Mouse (Mus musculus) forebrain, embryonic 16.5 days (tissue): ENCODE results near the gene Ttc17. TPM values are rescaled to one million over a fixed set of nuclear protein-coding genes. Genes with fewer than 3 reads are reported as not detected.
A peak's percentile ranks its signal among the peaks of the same experiment; 100 is the strongest.

Source experiments
- ATAC-seq: fragments of 200-750 bp; cut with Nextera tagmentation; 2 replicates; pipeline ENCODE4 v1.8.0; 2017; ENCODE audit warnings: mild to moderate bottlenecking, moderate library complexity
- H3K27ac ChIP-seq: fragments of 300-500 bp; sonication (generic); 2 replicates; pipeline ENCODE4 v1.5.1; 2014; ENCODE audit warnings: low read length, control low read depth
- H3K27me3 ChIP-seq: fragments of 300-500 bp; sonication (generic); replicated peaks from 2 replicates; pipeline ENCODE4 v1.6.1; 2014; ENCODE audit warnings: low read length; ENCODE audit not compliant: control insufficient read depth, insufficient read depth
- H3K36me3 ChIP-seq: fragments of 300-500 bp; sonication (generic); 2 replicates; pipeline ENCODE4 v1.6.1; 2014; ENCODE audit not compliant: control insufficient read depth, insufficient read depth
- H3K4me1 ChIP-seq: fragments of 300-500 bp; sonication (generic); replicated peaks from 2 replicates; pipeline ENCODE4 v1.6.1; 2014; ENCODE audit warnings: low read length; ENCODE audit not compliant: control insufficient read depth, insufficient read depth
- H3K4me2 ChIP-seq: fragments of 300-500 bp; sonication (generic); 2 replicates; pipeline ENCODE4 v1.6.1; 2014; ENCODE audit warnings: mild to moderate bottlenecking, low read length, control low read depth
- H3K4me3 ChIP-seq: fragments of 300-500 bp; sonication (generic); replicated peaks from 2 replicates; pipeline ENCODE4 v1.5.1; 2014; ENCODE audit warnings: mild to moderate bottlenecking, low read length, control low read depth
- H3K9ac ChIP-seq: fragments of 300-500 bp; sonication (generic); replicated peaks from 2 replicates; pipeline ENCODE4 v1.6.1; 2014; ENCODE audit warnings: low read depth, low read length, control low read depth
- H3K9me3 ChIP-seq: fragments of 300-500 bp; sonication (generic); 2 replicates; pipeline ENCODE4 v1.6.1; 2016; ENCODE audit warnings: low read length; ENCODE audit not compliant: control insufficient read depth
- WGBS: fragments of 180-500 bp; shearing (Covaris S2); extraction: QIAGEN DNeasy Blood & Tissue Kit; methylation state at CpG from one replicate; pipeline ENCODE4 v1.1.7; 2014; 5-methylcytosine and 5-hydroxymethylcytosine counted together
- polyA plus RNA-seq: library from polyadenylated mRNA; unstranded; fragments of >200 nt; fragmentation: Nextera tagmentation; extraction: Ambion mirVana; gene quantifications from 2 replicates; pipeline ENCODE4 v1.2.1, GENCODE M21; 2015

Gene Ttc17
- polyA plus RNA-seq = 24.3 and 25.0 TPM in 2 replicates

DNA sequence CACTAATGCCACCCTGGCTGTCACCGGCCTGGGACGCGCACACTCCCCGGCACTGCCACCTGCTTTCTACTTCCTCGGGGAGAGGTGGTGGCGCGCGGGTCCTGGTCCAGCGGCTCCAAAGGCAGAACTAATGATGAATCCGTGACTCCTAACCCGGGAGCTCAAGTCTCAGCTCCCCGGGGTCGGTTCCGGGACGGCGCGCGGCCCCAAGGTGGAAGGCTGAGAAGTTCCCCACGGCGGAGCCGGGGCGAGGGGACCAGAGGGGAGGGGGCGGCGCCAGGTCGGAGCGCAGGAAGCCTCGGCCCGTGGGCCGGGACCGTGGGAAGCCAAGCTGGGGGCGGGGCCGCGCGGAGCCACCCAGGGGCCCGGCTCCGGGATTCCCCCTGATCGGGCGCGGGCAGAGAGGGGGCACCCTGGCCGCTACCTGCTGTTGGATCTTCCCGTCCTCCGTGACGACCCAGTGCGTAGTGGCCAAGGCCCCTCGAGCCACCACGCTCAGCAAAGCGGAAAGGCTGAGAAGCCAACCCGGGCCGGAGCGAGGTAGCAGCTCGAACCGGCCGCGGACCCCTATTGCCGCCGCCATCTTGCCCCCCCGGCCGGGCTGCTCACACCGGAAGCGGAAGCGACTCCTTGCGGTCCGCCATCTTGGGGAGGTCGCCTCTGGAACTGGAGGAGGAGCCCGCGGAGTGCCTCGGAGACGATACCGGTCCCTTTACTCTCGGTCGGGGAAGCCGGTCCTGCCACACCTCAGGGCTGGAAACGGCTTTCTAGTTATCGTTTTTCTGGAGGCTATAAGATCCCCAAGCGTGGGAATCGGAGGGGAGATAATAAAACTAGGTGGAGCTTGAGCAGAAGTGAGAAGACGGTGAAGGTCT, at the start of gene Ttc17:
Gene Ttc17 (minus strand): TSS at position 607 of the 875 bp plus-strand sequence.
- Histone ChIP-seq H3K27ac (peak within 1 kb of the TSS; percentile 81), H3K9ac (peak within 1 kb of the TSS; percentile 90), H3K4me3 (peak within 1 kb of the TSS; percentile 86), H3K36me3 (peaks cover 8% of the 10 kb centered on the region), H3K9me3 (no peaks in the 10 kb centered on the region), H3K4me1 (peaks cover 22% of the 10 kb centered on the region), H3K27me3 (no peaks in the 10 kb centered on the region), H3K4me2 (peak within 1 kb of the TSS; percentile 88)
- ATAC-seq = peak; percentile 96
- under 1% methylated on average over 70 of the region's 77 CpGs for WGBS

DNA sequence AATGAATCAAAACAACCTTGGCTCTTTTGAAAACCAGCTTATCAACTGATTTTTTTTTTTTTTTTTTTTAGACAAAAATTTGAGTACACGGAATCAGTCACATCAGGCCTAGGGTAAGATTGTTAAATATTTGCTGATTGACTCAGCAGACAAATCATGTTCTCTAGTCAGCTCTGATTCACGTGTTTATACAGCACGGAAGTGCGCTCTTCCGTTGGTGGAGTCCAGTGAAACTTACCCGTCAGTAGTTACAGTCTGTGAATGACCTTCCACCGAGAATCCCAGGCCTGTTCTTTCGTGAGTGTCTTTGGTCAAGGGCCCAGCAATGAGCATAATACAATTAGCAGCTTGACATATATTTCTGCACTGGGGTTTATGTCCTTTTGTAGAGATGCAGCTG, 43.2 kb upstream of the Ttc17 start:
- Histone ChIP-seq H3K9ac (no peak overlapping the region), H3K36me3 (no peaks in the 10 kb centered on the region), H3K27ac (no peak overlapping the region), H3K4me1 (no peaks in the 10 kb centered on the region), H3K9me3 (no peaks in the 10 kb centered on the region), H3K4me3 (no peak overlapping the region), H3K27me3 (no peaks in the 10 kb centered on the region), H3K4me2 (no peak overlapping the region)
- ATAC-seq = no peak
- WGBS = 91% methylated on average over 8 of the region's 8 CpGs

DNA sequence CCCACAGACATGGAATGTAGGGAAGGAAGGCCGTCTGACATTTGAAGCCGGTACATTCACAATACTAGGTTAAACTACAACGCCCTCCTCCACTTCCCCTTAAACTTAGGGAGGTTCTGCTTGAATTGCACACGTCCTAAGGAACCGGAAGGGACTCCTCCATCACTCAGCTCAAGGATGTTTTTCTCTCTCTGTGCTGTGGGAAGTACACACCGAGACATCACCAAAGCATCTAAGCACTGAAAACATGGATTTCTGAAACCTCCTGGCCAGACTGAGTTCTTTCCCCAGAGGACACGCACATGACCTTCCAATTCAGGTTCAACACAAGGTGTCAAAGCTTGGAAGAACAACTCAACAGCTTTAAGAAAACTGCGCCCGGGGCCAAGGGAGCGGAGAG, 30.5 kb upstream of the Ttc17 start:
- Histone ChIP-seq H3K9me3 (no peaks in the 10 kb centered on the region), H3K27me3 (no peaks in the 10 kb centered on the region), H3K27ac (no peak overlapping the region), H3K4me1 (peaks cover 23% of the 10 kb centered on the region), H3K36me3 (no peaks in the 10 kb centered on the region), H3K9ac (peak overlapping the region; percentile 87), H3K4me2 (peak overlapping the region; percentile 83), H3K4me3 (peak overlapping the region; percentile 92)
- 1% methylated on average over 10 of the region's 10 CpGs for WGBS
- no peak for ATAC-seq

DNA sequence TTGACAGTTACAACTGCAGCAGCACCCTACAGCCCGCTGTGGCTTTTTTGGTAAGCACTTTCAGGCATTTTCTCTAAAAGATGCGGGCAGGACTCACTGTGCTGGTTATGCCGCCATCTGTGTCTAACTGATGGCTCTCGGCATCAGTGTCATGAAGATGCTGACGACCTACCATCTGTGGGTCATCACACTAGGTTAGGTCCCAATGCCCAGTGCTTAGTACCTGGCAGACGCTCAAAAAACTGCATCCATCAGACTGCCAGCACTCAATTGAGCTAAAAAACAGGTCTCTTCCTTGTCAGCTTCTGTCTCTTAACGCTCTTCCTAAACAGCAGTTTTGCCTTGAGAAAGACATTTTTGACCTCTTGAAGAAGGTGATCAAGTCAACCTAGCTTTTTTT, 29.0 kb upstream of the Ttc17 start:
- Histone ChIP-seq H3K4me2 (no peak overlapping the region), H3K9me3 (no peaks in the 10 kb centered on the region), H3K27ac (no peak overlapping the region), H3K27me3 (no peaks in the 10 kb centered on the region), H3K4me3 (no peak overlapping the region), H3K4me1 (peaks cover 23% of the 10 kb centered on the region), H3K36me3 (no peaks in the 10 kb centered on the region), H3K9ac (no peak overlapping the region)
- WGBS = 81% methylated on average over 7 of the region's 7 CpGs
- no peak for ATAC-seq

DNA sequence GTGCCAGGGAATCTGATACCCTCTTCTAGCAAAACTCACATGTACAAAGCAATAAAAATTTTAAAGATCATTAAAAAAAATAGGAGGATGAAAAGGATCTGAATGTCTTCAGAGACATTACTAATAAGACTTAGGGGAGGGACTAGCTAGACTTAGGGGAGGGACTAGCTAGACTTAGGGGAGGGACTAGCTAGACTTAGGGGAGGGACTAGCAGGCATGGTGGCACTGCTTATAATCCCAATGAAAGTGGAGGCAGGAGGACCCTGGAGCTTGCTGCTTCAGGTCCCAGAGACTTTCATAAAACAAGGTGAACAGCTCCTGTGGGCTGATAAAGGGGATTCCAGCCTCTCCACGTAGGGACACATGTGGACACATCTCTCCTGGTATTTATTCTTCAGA, 28.3 kb upstream of the Ttc17 start:
- H3K9me3 ChIP-seq = no peaks in the 10 kb centered on the region
- ATAC-seq = no peak
- peaks cover 23% of the 10 kb centered on the region for H3K4me1 ChIP-seq
- H3K27me3 ChIP-seq = no peaks in the 10 kb centered on the region
- no peak overlapping the region for H3K4me2 ChIP-seq
- H3K4me3 ChIP-seq = no peak overlapping the region
- H3K36me3 ChIP-seq = no peaks in the 10 kb centered on the region
- no peak overlapping the region for H3K9ac ChIP-seq
- 51% methylated on average over 1 of the region's 1 CpGs for WGBS
- H3K27ac ChIP-seq = no peak overlapping the region

DNA sequence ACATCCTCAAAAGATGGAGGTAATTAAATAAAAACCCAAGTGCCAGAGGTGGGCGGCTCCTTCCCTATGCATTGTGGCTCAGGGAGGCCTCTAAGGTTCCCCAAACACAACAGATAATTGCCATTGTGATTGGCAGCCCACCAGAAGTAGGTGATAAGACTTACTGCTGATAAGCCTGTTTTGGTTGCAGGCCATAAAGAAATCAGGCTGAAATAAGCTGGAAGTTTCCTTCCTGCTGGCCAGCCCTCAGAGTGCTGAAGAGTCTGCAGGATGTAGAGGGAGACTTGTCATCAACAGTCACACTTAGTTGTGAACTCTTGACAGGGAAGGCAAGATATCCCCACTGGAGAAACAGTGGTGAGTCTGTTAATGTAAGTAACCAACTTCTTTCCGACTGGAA, 25.7 kb upstream of the Ttc17 start:
- no peak for ATAC-seq
- H3K27me3 ChIP-seq = no peaks in the 10 kb centered on the region
- H3K4me3 ChIP-seq = no peak overlapping the region
- no peaks in the 10 kb centered on the region for H3K9me3 ChIP-seq
- H3K4me2 ChIP-seq = no peak overlapping the region
- H3K4me1 ChIP-seq = peaks cover 22% of the 10 kb centered on the region
- 84% methylated on average over 2 of the region's 2 CpGs for WGBS
- no peak overlapping the region for H3K9ac ChIP-seq
- H3K27ac ChIP-seq = no peak overlapping the region
- H3K36me3 ChIP-seq = no peaks in the 10 kb centered on the region

DNA sequence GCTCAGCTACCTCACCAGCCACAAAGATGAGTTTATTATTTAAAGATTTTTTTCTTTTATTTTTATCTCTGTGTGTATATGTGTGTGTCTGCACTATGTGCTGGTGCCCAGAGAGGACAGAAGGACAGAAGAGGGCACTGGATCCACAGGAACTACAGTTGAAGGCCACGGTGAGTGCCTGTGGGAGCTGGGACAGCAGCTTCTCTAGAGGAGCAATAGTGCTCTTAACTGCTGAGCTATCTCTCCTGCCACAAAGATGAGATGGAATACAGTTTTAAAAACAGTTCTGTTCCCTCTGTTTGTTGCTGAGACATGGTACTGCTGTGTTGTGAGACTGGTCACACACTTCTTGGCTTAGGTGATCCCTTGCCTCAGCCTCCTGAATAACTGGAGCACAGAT, 22.0 kb upstream of the Ttc17 start:
- no peak for ATAC-seq
- Histone ChIP-seq H3K9me3 (no peaks in the 10 kb centered on the region), H3K9ac (no peak overlapping the region), H3K36me3 (peaks cover 14% of the 10 kb centered on the region), H3K27me3 (no peaks in the 10 kb centered on the region), H3K4me3 (no peak overlapping the region), H3K27ac (no peak overlapping the region), H3K4me2 (no peak overlapping the region), H3K4me1 (no peaks in the 10 kb centered on the region)
- 100% methylated on average over 1 of the region's 1 CpGs for WGBS

DNA sequence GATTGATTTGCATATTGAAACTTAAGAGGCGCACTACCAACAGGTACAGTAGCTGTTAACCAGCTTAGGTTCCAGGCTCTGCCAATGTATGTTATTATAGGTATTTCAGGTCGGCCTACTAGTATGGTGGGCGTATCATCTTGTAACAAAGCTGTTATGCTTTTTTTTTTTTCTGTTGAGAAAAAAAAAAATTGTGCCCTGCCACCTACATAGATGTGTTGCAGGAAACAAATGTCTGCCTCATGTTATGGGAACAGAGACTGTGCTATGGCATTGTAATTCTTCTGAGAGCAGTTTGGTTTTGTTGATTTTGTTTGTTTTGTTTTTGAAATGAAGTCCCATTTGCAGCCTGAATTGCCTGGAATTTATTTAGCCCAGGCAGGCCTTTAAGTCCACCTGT, 952 bp upstream of the Ttc17 start:
- ATAC-seq = 0 out of 2 replicates have a peak, but pooled peaks have one; percentile 0
- 30% methylated on average over 3 of the region's 3 CpGs for WGBS
- no peak overlapping the region for H3K9ac ChIP-seq
- H3K27me3 ChIP-seq = no peaks in the 10 kb centered on the region
- H3K4me2 ChIP-seq = peak overlapping the region; percentile 88
- peak overlapping the region; percentile 86 for H3K4me3 ChIP-seq
- H3K36me3 ChIP-seq = peaks cover 8% of the 10 kb centered on the region
- H3K27ac ChIP-seq = no peak overlapping the region
- H3K9me3 ChIP-seq = no peaks in the 10 kb centered on the region
- peaks cover 22% of the 10 kb centered on the region for H3K4me1 ChIP-seq

DNA sequence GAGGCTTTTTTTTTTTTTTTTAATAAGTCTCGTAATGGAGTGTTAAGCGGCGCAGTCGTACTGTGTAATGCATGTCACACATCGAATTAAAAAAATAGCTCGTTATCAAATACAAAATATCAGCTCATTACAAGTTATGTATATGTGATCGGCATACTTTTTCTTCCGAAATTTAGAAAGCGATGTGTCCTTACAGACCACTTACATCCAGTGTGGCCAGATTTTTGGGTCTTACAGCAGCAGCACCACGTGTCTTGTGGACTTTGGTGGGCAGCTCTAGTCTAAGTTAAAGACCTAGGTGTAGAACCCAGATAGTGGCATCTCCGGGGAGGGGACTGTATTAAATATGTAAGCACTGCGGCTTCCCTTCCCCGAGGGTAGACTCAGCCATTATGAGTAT, 532 bp upstream of the Ttc17 start:
- peak; percentile 13 for ATAC-seq
- H3K9me3 ChIP-seq = no peaks in the 10 kb centered on the region
- H3K27me3 ChIP-seq = no peaks in the 10 kb centered on the region
- H3K9ac ChIP-seq = peak overlapping the region; percentile 90
- 2% methylated on average over 13 of the region's 13 CpGs for WGBS
- H3K4me1 ChIP-seq = peaks cover 22% of the 10 kb centered on the region
- H3K27ac ChIP-seq = no peak overlapping the region
- peaks cover 8% of the 10 kb centered on the region for H3K36me3 ChIP-seq
- peak overlapping the region; percentile 86 for H3K4me3 ChIP-seq
- peak overlapping the region; percentile 88 for H3K4me2 ChIP-seq
